Mouse (Mus musculus): Measurements from ENCODE around the gene Mxd1.

Mxd1 gene

DNA sequence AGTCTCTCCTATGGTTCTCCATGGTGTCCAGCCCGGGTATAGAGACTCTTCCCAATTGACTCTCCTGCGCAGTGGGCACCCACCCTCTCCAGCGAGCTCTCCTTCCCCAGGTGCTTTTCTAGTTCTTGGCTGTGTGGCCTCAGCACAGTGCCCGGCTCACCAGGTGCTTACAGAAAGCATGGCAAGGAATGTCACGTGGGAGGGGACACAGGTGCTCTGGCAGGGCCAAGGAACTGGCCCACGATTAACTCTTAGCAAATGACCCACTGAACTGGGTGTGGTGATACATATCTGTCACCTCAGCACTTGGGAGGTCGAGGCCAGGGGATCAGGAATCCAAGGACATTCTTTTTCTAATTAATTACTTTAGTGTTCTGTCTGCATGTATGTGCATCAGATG is 22.8 kb downstream of the Mxd1 start:
- DNase-seq (ENCODE audit: low spot score) = no peak

DNA sequence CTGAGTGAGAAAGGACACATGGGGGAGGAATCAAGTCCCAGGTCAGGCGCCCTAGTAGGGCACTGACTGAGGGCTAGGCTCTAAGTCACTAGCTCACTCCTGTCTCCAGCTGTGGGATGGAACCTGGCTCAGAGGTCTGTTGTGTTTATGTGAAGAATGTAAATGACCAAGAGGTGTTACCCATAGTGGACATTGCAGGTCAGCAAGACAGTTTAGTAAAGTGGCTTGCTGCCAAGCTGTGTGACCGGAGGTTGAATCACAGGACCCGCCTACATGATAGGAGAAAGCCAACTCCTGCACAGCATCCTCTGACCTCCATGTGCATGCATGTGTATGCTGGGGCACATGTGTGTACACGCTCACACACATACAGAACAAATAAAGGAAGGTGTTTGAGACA is 23.4 kb downstream of the Mxd1 start:
- no peak for DNase-seq (ENCODE audit: low spot score)

DNA sequence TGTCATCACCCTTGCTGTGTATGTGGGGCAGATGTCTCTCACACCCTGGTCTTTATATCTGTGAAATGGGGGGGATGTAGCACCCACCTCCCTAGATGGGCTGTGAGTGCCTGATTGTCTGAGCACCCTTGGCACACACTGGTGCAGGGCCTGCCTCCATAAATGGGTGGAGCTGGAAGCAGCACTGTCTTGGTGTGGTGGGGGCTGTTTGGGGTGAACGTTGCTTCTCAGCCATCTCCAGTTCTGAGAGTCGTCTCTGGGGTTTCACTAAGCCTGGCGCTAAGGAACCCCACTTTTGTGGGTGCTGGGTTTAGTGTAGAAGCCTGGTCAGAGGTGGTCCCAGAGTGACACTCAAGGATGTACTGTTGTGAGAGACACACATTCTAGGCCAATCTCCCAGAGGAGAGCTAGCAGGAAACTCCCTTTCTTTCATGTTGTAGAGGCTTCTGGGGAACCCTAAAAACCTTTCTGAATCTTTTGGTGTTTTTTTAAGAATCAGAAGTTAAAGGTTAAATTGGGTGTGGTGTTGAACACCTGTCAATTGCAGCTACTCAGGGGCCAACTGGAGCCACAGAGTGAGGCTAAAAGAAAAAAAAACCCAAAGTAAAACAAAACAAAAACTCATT is 24.1 kb downstream of the Mxd1 start:
- DNase-seq (ENCODE audit: low spot score) = no peak

DNA sequence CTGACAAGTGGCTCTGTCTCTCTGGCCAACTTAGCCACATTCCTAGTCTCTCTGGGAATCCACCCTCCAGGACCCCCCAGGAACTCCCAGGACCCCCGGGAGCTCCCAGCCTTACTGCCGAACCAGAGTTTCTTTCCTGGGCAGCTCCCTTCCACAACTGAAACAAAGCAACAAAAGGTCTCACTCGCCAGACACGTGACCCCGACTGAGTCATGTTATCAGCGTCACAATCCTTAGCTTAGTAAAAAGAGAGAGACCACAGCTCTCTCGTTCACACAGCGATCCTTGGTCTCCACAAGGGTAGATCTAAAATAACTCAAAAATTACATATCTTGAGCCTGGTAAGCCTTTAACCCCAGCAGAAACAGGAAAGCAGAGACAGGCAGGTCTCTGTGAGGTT is 27.2 kb downstream of the Mxd1 start:
- no peak for DNase-seq (ENCODE audit: low spot score)

DNA sequence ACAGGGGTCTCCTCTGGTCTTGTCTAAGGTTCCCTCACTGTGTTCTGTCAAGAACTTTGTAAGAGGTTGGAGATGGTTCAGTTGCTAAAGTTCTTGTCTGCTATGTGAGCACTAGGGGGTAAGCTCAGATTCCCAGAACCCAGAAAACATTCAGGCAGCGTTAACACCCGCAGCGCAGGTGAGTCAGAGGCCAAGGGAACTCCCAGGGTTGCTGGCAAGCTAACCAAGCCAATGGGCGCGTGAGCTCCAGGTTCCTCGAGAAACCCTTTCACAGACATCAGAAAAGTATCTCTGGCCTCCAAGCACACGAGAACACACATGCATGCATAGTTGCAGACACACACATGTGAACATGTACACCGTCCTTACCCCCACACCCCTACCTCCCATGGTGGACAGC is 28.2 kb downstream of the Mxd1 start:
- DNase-seq (ENCODE audit: low spot score) = no peak

DNA sequence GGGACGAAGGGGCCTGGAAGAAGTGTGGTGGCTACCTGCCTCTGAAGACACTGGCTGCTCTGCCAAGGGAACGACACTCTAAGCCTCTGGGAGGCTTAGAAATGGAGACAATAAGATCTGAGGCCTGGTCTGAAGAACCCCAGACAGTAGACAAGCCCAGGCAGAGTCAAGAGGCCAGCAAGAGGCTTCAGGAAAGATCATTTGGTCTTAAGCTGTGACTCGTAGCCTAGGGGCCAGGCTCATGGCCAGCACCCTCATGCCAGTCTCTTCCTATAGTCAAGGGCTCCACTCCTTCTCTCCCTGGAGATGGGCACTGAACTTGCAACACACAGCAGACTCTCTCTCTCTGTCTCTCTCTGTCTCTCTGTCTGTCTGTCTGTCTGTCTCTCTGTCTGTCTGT is 28.8 kb downstream of the Mxd1 start:
- DNase-seq (ENCODE audit: low spot score) = no peak

DNA sequence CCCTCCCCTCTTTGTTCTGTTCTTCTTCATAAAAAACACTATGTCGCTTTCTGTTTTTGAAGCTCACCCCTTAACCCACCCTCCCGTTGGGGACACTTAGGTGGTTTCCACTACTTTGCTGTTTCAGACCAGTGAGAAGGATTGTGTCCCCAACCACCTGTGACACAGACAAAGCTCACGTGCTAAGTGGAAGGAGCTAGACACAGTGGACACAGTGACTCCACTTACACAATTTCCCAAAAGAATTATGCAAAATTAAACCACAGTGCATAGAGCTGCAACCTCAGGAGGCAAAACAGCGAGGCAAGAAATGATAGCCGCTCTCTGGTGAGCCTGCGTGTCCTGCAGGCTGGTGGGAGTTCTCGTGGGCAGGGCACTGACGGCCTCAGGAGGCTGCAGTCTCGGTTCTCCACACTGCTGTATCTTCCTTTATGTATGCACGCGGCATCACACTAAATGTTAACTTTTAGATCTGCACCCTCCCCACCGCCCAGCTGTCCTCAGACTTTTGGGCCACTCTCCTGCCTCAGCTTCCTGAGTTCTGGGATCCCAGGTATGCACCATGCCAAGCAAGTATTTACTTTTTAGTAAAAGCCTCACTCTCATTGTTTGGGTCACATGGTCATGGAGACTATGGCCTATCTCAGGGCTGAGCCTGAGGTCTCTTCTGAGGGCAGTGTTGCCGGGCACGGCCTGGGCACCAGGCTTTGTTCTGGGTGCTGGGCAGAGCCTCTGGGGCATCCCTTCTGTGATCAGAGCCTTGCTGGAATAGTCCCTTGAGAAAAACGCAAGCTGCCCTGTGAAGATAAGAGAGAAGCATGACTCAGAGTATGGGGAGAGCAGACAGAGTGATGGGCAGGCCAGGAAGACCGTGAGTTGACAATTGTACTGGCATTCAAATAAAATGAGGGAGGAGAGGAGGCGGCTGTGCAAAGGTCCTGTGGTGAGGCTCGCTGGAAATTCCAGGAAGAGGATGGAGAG is 29.5 kb downstream of the Mxd1 start:
- no peak for DNase-seq (ENCODE audit: low spot score)

DNA sequence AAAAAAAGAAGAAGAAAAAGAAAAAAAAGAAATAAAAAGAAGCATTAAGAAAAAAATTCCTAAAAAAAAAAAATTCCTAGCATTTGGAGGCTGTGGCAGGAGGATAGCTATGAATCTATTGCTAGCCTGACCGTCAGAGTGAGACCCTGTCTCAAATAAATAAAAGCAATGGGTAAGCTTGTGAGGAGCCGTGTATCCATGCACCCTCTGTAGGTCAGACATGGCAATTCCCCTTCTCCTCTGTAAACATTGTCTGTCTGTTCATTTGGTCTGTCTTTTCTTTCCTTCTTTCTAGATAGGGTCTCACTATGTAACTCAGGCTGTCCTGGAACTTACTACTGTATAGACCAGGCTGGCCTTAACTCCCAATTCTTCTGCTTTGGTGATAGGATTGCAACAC is 30.5 kb downstream of the Mxd1 start:
- DNase-seq (ENCODE audit: low spot score) = no peak

DNA sequence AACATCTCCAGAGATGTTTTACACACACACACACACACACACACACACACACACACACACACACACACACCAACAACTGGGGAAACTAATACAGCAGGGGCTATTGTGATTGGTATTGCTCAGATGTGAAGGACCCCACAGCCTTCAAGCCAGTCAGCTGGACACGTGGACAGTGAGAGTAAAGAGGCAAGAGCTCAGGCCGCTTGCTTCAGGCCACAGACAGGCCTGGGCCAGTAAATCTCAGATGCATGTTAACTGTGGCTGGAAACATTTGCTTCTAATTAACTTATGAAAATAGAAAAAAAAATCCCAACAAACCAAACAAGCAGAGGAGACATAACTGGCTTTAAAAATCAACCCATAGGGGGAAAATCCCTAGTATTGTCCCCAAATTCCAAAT is 31.1 kb downstream of the Mxd1 start:
- no peak for DNase-seq (ENCODE audit: low spot score)

DNA sequence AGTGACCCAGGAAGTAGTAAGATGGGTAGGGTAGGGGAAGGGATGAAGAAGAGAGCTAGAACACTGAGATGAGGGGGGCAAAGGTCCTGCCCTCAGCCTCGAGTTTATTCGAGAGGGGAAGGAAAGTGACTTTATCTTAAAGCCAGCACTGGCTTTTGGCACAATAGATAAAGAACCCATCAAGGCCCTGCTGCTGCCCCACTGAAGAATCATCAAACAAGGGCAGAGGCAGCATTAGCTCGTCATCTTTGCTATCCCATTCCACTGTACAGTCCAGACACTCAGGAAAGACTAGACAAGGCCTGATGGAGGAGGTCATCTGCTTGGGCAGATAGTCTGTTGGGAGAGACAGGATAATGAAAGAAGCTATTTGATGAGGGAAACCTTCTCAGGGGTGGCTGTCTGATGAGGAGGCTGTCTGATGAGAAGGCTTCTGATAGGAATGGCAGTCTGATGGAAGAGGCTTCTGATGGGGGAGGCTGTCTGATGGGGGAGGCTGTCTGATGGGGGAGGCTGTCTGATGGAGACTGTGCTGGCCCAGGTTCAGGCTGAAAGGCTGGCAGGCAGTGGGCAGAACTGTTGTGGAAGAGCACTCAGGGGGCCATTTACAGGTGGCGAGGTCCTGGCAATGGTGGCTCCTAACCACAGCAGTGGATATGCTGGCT is 31.7 kb downstream of the Mxd1 start:
- no peak for DNase-seq (ENCODE audit: low spot score)

DNA sequence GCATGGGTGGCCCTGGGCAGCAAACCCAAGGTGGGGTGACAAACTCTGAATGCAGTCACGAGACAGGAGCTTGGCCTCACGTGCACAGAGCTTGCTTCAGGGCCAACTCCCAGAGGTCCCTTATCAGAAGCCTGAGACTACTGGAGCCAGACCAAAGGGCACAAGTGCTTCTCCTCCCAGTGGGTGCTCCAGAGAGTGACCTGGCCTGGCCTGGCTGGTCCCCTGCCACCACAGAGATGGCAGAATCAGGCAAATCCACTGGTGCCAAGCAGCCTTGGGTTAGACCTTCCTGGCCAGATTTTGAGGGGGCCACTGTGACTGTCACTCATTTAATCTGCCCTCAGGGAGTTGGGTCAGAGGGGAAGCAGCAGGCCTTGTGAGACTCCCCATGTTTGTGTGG is 32.5 kb downstream of the Mxd1 start:
- no peak for DNase-seq (ENCODE audit: low spot score)

DNA sequence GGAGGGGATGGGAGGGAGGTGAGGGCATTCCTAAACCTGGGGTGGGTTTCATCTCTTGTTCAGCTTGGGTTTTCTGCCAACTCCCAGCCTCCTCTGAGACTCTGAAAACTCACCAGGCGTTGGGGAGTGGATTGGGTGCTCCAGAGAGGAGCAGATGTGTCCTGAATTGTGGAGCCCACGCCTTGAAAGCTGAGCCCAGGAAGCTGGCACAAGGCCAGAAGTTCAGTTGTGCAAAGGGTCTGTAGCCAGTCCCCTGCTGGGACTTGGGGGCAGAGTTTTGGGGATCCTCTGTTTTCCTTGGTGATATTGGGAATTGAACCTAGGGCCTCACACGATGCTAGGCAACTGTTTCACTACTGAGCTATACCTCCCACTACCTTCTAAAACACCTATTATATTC is 38.8 kb downstream of the Mxd1 start:
- no peak for DNase-seq (ENCODE audit: low spot score)

DNA sequence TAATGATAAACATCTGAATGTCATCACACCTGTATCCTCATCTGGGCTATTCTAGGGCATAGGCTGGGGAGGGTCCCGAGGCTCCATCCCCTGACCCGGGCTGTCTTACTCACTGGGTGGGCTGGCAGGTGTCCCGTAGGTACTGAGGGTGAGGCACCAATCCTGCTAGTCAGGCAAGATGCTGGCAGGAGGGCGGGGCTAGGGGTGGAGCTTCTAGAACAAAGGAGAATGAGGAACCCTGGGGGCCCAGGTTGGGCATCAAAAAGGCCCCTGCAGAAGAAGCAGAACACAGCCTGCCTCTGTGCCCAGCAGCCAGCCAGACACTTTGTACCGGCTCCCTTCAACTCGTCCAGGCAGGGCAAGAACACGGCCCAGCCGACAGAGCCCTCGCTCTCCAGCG is 41.0 kb downstream of the Mxd1 start, which contains the start of gene Asprv1:
Asprv1 (plus strand) TSS at position 219 of the 400 bp plus-strand sequence.
- DNase-seq (ENCODE audit: low spot score) = no peak

DNA sequence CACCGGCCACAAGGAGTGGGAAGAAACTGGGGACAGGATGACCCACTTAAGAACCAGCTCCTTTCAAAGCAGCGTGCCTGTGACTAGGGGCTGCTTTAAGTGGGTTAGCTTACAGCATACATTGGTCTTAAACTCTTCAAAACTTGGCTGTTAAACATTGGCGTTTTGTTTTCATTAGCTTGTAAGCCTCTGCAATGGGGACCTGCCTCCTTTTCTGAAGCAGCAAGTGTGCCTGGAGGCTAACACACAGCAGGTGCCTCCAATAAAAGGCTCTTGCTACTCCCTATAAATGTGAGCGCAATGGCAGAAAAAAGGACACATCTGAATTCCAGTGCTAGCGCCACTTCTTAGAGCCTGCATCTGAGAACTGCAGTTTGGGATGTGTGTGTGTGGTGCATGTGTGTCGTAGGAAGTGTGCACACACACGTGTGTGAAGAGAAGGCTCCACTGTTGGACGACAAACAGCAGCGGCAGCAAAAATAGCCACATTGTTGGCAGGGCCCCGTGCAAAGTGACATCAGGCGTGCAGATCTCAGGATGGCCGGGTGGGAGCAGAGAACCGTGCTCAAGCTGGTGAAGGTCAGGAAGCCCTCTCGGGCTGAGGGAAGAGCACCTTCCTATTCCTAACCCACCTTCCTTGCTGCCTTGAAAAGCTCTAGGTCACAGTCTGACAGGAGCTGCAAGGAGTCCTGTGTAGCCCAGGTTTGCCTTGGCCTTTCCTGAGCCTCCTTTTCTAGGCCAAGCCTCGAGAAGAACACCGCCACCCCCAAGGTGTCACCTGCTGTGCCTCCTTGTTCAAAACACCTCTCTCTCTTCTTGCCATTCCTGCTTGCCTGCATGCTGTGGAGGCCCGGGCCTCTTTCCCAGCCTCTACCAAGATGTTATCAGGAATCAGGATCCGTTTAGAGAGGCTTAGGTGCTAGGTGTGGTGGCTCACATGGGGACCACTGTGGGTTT is 44.6 kb downstream of the Mxd1 start:
- no peak for DNase-seq (ENCODE audit: low spot score)

DNA sequence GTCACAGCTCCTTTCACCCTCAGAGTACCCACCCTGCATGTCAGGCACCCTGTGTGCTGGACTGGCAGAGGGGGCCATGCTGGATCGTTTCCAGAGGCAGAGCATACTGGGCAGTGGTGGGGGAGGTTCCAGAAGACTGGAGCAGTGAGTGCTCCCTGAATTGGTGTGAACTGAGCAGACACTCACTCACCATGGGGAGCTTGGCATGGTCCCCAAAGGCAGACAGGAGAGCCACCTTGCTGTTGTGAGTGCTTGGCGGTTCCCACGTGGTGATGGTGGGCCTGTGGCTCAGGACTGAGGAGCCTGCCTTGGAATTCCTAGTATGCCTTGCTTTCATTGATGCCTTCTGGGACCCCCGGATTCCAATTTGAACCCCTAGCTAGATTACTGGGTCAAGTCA is 45.8 kb downstream of the Mxd1 start:
- no peak for DNase-seq (ENCODE audit: low spot score)

DNA sequence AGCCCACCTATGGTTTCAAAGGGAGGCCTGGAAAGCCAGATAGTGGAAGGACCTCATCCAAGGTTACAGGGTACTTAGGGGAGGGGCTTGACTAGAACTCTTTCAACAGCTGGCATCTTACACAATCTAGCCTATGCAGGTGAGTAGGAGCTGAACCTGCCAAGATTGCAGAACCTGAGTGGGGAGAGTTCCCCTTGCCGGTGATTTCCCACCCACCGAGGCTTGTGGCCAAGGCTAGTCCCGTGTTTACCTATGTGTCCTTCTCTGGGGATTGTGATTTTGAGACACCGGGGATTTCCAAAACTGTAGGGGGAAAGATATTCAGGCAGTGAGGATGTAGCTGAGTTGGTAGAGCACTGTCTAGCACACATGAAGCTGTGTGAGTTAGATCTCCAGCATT is 53.7 kb downstream of the Mxd1 start:
- DNase-seq (ENCODE audit: low spot score) = no peak

DNA sequence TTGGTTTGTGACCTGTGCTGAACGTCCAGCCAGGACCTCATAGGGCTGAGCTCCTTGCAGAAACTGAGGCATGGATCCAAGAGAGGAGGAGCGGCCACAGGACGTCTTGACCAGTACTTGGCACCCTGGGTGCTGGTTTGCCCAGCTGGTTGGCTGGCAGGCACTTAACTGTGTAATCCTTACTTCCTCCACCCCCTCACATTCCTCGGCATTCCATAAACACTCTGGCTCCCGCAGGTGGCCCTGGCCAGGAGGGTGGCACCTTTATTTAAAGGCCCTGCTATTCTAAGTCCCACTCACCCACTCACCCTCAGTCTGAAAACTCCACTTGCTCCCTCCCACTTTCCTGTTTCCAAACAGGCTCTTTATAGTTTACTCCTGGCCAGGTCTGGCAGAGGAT is 58.2 kb downstream of the Mxd1 start:
- no peak for DNase-seq (ENCODE audit: low spot score)

DNA sequence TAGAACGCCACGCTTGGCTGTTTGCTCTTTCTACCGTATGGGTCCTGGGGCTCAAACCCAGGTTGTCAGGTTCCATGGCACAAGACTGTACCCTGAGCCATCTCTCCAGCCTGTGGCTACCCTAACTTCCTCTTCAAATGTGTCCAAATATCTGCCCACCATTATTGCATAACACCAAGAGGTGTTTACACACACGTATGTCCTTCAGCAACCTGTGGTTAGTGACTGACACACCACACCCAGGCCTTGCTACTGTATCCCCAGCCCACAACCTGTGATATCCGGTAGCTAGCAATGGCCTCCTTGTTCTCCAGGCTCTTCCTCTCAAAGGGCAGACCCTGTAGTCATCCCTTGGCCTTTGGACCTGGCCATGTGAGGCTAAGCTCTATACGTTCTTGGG is 59.7 kb downstream of the Mxd1 start:
- no peak for DNase-seq (ENCODE audit: low spot score)

DNA sequence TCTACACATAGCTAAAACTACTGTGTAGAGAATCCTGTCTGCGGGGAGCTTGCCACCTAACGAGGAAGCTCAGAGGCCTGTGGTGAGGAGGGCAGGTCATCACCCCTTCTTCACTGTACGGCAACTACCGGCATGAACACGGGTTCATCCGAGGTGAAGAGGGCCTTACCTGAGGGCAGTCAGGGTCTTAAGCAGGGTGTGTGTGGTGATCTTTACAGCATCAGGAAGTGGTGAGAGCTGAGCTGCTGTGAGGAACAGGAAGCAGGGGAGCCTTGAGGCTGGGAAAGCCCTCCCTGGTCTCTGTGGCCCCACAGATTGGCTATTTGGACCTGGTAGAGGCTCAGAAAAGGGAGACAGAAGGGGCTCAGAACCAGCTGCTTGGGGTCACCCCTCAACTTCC is 61.5 kb downstream of the Mxd1 start:
- DNase-seq (ENCODE audit: low spot score) = no peak

DNA sequence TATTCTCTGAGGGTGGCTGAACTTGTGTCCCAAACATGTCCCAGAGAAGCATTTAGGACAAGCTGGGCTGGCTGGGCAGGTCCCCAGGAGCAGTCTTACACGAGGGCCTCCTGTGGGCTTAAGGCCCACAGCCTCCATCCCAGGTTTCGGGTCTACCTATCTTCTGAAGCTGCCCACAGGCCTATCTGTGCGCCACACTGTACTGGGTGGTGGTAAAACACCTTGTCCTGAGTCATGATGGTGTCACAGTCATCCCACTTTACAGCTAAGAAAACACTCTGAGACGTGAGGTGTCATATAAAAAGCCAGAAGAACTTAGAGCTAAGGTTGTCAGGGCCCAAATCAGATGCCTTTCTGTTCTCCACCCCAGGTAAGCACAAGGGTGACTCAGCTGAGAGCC is 62.7 kb downstream of the Mxd1 start:
- DNase-seq (ENCODE audit: low spot score) = no peak

DNA sequence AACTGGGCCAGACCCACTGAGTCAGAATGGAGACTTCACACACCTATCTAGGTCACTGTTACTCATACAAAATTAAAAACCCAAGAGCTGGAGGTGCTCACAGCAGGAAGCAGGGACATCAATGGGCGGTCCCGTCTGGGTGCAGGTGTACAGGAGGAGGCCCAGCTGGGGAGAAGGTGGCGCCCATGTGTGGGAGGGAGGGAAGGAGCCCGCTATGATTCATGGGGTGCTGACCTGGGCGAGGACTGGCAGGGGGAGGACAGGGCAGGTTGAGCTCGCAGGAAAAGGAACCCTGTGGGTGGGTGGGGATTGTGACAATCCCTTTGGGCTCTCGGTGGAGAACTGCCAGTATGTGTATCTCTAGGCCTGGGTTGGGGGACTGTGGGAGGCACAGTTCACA is 63.7 kb downstream of the Mxd1 start:
- no peak for DNase-seq (ENCODE audit: low spot score)

DNA sequence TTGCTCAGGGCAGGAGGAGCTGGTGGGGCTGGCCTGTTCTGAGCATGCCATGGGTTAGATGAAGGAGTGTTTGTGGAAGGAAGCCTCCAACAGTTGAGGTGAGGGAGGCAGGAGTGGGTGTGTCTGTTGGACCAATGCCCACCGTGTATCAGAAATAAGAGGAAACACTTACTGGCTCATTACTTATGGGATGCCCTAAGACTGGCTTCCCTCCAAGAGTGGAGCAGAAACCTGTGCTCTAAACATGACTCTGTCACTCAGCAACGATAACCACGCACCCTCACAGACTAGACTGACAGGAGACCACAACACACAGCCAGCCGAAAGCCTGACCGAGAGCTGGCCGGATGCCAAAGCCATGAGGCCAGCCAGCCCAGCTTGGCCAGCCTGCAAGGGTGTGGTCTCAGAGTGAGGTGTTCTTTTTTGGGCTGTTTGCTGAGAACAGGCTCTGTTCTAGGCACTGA is 69.0 kb downstream of the Mxd1 start:
- no peak for DNase-seq (ENCODE audit: low spot score)

Data from layer of hippocampus, adult 9-10 months (tissue).